Mouse (Mus musculus): Measurements from ENCODE around the gene Os9. TPM values are rescaled to one million over a fixed set of nuclear protein-coding genes. Genes with fewer than 3 reads are reported as not detected.
"Not testable (repeated sequence)": the region's sequence is repeated elsewhere in the genome, so short reads cannot be mapped to it uniquely, and the experiment has no call there.

Gene Os9
- total RNA-seq, 2 experiments from 2014 or later = 64.5 to 154 TPM

GRCm38 (mm10) chr10:127085633-127086032, 35.3 kb downstream of the Os9 start:
- no peak for ATAC-seq (replicated peaks; ENCODE audit: low FRiP score, low TSS enrichment, poor library complexity, severe bottlenecking)

- no peak for ATAC-seq (replicated peaks; ENCODE audit: low FRiP score, low TSS enrichment, poor library complexity, severe bottlenecking)
Observed at GRCm38 (mm10) chr10:127085052-127085451, 35.9 kb downstream of the Os9 start.

- ATAC-seq (replicated peaks; ENCODE audit: low FRiP score, low TSS enrichment, poor library complexity, severe bottlenecking) = no peak
Observed at GRCm38 (mm10) chr10:127083915-127084306, 37.0 kb downstream of the Os9 start.

- no peak for ATAC-seq (replicated peaks; ENCODE audit: low FRiP score, low TSS enrichment, poor library complexity, severe bottlenecking)
Observed at GRCm38 (mm10) chr10:127083292-127083914, 37.5 kb downstream of the Os9 start.

GRCm38 (mm10) chr10:127081996-127082620, 38.8 kb downstream of the Os9 start:
- ATAC-seq (replicated peaks; ENCODE audit: low FRiP score, low TSS enrichment, poor library complexity, severe bottlenecking) = no peak

GRCm38 (mm10) chr10:127080901-127081780, 39.8 kb downstream of the Os9 start:
- no peak for ATAC-seq (replicated peaks; ENCODE audit: low FRiP score, low TSS enrichment, poor library complexity, severe bottlenecking)

GRCm38 (mm10) chr10:127079665-127080391, 41.1 kb downstream of the Os9 start:
- ATAC-seq (replicated peaks; ENCODE audit: low FRiP score, low TSS enrichment, poor library complexity, severe bottlenecking) = no peak

GRCm38 (mm10) chr10:127078677-127079575, 42.0 kb downstream of the Os9 start:
- no peak for ATAC-seq (replicated peaks; ENCODE audit: low FRiP score, low TSS enrichment, poor library complexity, severe bottlenecking)

GRCm38 (mm10) chr10:127078001-127078676, 42.8 kb downstream of the Os9 start:
- no peak for ATAC-seq (replicated peaks; ENCODE audit: low FRiP score, low TSS enrichment, poor library complexity, severe bottlenecking)

GRCm38 (mm10) chr10:127077515-127077914, 43.4 kb downstream of the Os9 start:
- ATAC-seq (replicated peaks; ENCODE audit: low FRiP score, low TSS enrichment, poor library complexity, severe bottlenecking) = no peak

- ATAC-seq (replicated peaks; ENCODE audit: low FRiP score, low TSS enrichment, poor library complexity, severe bottlenecking) = 0 out of 2 replicates have a peak, but pooled peaks have one; percentile 17
Observed at GRCm38 (mm10) chr10:127076082-127076481, 44.8 kb downstream of the Os9 start.

GRCm38 (mm10) chr10:127075651-127076050, 45.3 kb downstream of the Os9 start:
- no peak for ATAC-seq (replicated peaks; ENCODE audit: low FRiP score, low TSS enrichment, poor library complexity, severe bottlenecking)

- peak; percentile 74 for ATAC-seq (replicated peaks; ENCODE audit: low FRiP score, low TSS enrichment, poor library complexity, severe bottlenecking)
Observed at GRCm38 (mm10) chr10:127075080-127075479, 45.9 kb downstream of the Os9 start, which contains the start of gene Agap2. Gene Agap2 (plus strand): TSS chr10:127075284.

GRCm38 (mm10) chr10:127073981-127074380, 47.0 kb downstream of the Os9 start:
- ATAC-seq (replicated peaks; ENCODE audit: low FRiP score, low TSS enrichment, poor library complexity, severe bottlenecking) = no peak

- not testable (repeated sequence) for ATAC-seq (replicated peaks; ENCODE audit: low FRiP score, low TSS enrichment, poor library complexity, severe bottlenecking)
Observed at GRCm38 (mm10) chr10:127072969-127073368, 48.0 kb downstream of the Os9 start.

GRCm38 (mm10) chr10:127072270-127072669, 48.7 kb downstream of the Os9 start:
- ATAC-seq (replicated peaks; ENCODE audit: low FRiP score, low TSS enrichment, poor library complexity, severe bottlenecking) = not testable (repeated sequence)

GRCm38 (mm10) chr10:127071203-127071602, 49.7 kb downstream of the Os9 start:
- ATAC-seq (replicated peaks; ENCODE audit: low FRiP score, low TSS enrichment, poor library complexity, severe bottlenecking) = no peak
